Mouse (Mus musculus) layer of hippocampus, adult 8-10 months (tissue): ENCODE data around the gene Gm4922. TPM values are rescaled to one million over a fixed set of nuclear protein-coding genes. Genes with fewer than 3 reads are reported as not detected.

Experiments
- total RNA-seq, 4 experiments: library from RNA; stranded (reverse); gene quantifications; 2 replicates each; pipeline ENCODE4 v1.2.4; 2022

Gene Gm4922
- total RNA-seq, 4 experiments from 2014 or later: not detected

Other genes with a start within 250 kb of the Gm4922 start
- gene Hebp2, start 240.7 kb downstream of the Gm4922 start, total RNA-seq: 1 to 10 TPM; 2.3 to 4.8 (median 4.2) TPM
- gene Arfgef3, start 42.8 kb downstream of the Gm4922 start, total RNA-seq: 10 to 100 TPM; 76.1 to 88.8 (median 81.9) TPM
- 1 to 10 TPM; 4.0 to 4.6 (median 4.1) TPM for gene Perp, start 58.2 kb upstream of the Gm4922 start, total RNA-seq
- 1 to 10 TPM; 6.0 to 7.1 (median 6.4) TPM for gene Tnfaip3, start 228.9 kb upstream of the Gm4922 start, total RNA-seq